12 mouse cellular contexts compared by ENCODE assay signal in the genomic region with DNA sequence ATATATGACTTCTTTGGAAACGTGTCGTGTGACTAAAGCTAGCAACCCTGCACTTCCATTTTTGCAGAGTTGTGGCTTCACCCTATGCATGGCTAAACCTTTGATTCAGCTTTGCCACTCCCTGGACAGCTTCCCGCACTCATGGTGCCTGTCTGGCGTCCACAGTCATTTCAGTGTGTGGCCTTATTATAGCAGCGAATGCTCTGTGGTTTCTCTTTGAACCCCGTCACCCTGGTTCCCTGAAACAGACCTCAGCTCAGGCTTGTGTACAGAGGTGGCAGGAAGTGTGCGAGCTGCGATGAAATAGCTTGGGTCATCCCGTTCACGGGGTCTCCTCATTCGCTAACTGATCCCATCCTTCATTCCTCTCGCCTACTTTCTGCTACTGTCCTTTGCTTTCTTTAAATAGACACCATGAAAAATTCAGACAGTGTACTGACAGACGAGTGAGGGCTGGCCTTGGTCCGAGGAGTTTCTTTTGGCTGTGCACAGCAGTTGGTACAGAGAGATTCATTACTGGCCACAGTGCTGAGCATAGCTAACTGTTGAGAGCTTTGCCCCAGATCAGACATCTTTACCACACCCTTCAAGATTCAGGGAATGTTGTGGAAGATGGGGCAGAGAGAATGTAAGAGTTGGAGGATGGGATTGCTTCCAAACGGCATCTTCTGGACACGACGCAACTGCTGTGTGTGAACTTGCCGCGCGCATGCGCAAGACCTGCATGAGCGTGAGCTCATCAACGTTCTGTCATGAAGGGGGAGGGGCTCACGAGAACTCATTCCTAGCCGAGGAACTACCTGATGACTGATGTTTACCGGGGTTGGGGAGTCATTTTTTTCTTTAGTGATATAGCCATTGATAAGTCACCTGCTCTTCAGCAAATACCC.
DNase-seq lines count a peak whose midpoint lies in the region; ATAC-seq lines count a peak whose summit lies in the region.
"Had no signal": no experiment of that assay in that cellular context is flagged by ENCODE, and none has a peak within 500 bp of the region (broad histone marks: within the 10 kb centered on the region; RNA-seq: fewer than 3 reads in every experiment).

No protein-coding gene starts in this region.

- intact Hi-C loops in heart, postnatal 36 days (cut with DNase I): no loop called here

- no peaks in the 10 kb centered on the region for H3K9me3 ChIP-seq in heart, embryonic 15.5 days (replicated peaks)

- H3K4me1 ChIP-seq in heart, embryonic 15.5 days (replicated peaks): peaks cover 32% of the 10 kb centered on the region

- no peaks in the 10 kb centered on the region for H3K36me3 ChIP-seq in heart, embryonic 15.5 days
- H3K36me3 ChIP-seq: G1E had no signal

- H3K27me3 ChIP-seq in heart, embryonic 15.5 days: no peaks in the 10 kb centered on the region

- no peak for DNase-seq in heart, postnatal 36 days
- DNase-seq in CD4-positive helper T cell, adult 2 months (ENCODE audit: low read depth, low spot score): peak; percentile 55
- peak; percentile 49 to 55 for DNase-seq in adrenal gland, postnatal 36 days
- peak; percentile 73 for DNase-seq in naive thymus-derived CD4-positive, alpha-beta T cell, adult 2 months (ENCODE audit: low read depth)
- DNase-seq in kidney, adult 11 months: no peak
- no peak for DNase-seq in frontal cortex, adult 2 months (ENCODE audit: extremely low spot score in 1 of 2, low spot score in 1 of 2)
- no peak for DNase-seq in gastrocnemius, postnatal 25 days
- DNase-seq: heart, postnatal 4 days; kidney, postnatal 14 days had no signal

- no peak overlapping the region for H3K27ac ChIP-seq in heart, embryonic 15.5 days

- ATAC-seq in heart, embryonic 15.5 days (replicated peaks; ENCODE audit: insufficient number of reproducible peaks, insufficient read depth, low FRiP score, low read depth): no peak

- H3K4me2 ChIP-seq in heart, embryonic 15.5 days: peak overlapping the region; percentile 16; the same call in 1 of the 2 replicates
- H3K4me2 ChIP-seq: midbrain, embryonic 11.5 days had no signal

- H3K9ac ChIP-seq in heart, embryonic 15.5 days: no peak overlapping the region

- no peak overlapping the region for H3K4me3 ChIP-seq in heart, embryonic 15.5 days

- 67% methylated on average over 26 of the region's 26 CpGs for WGBS in heart, embryonic 15.5 days

Comparison
In these comparisons a context has a peak if more than half of its experiments do, and no peak if none do; other contexts are left out.
1. DNase-seq: peak in CD4-positive helper T cell, adult 2 months (single experiment), adrenal gland, postnatal 36 days (2 of 2) and naive thymus-derived CD4-positive, alpha-beta T cell, adult 2 months (single experiment); none in heart, postnatal 36 days (0 of 2), kidney, adult 11 months (single experiment), frontal cortex, adult 2 months (0 of 2) and gastrocnemius, postnatal 25 days (single experiment).